Mouse (Mus musculus) midbrain, postnatal 0 days (tissue): ENCODE measurements around the gene Zmynd10. TPM values are rescaled to one million over a fixed set of nuclear protein-coding genes. Genes with fewer than 3 reads are reported as not detected.
A peak's percentile ranks its signal among the peaks of the same experiment; 100 is the strongest.

ENCODE experiments used
- ATAC-seq: fragments of 200-750 bp; cut with Nextera tagmentation; 2 replicates; pipeline ENCODE4 v1.8.0; 2017; ENCODE audit warnings: moderate number of reproducible peaks, mild to moderate bottlenecking, moderate TSS enrichment, moderate library complexity; ENCODE audit not compliant: low FRiP score
- DNase-seq: peaks from one replicate; pipeline ENCODE4 v3.0.0-alpha.2; 2015; ENCODE audit warnings: low spot score
- H3K27ac ChIP-seq: fragments of 300-500 bp; sonication (generic); 2 replicates; pipeline ENCODE4 v1.5.1; 2014; ENCODE audit warnings: low read depth, mild to moderate bottlenecking, low read length, mixed read lengths
- H3K27me3 ChIP-seq: fragments of 300-500 bp; sonication (generic); 2 replicates; pipeline ENCODE4 v1.6.1; 2014; ENCODE audit warnings: low read length, control low read depth, mixed read lengths; ENCODE audit not compliant: insufficient read depth
- H3K36me3 ChIP-seq: fragments of 300-500 bp; sonication (generic); 2 replicates; pipeline ENCODE4 v1.6.1; 2014; ENCODE audit warnings: low read length, control low read depth, mixed read lengths; ENCODE audit not compliant: insufficient read depth
- H3K4me1 ChIP-seq: fragments of 300-500 bp; sonication (generic); 2 replicates; pipeline ENCODE4 v1.6.1; 2014; ENCODE audit warnings: mild to moderate bottlenecking, control low read depth, antibody characterized with exemption, low read length, mixed read lengths; ENCODE audit not compliant: insufficient read depth
- H3K4me2 ChIP-seq: fragments of 300-500 bp; sonication (generic); 2 replicates; pipeline ENCODE4 v1.6.1; 2014; ENCODE audit warnings: low read depth, mild to moderate bottlenecking, low read length, mixed read lengths; ENCODE audit not compliant: poor library complexity, severe bottlenecking
- H3K4me3 ChIP-seq: fragments of 300-500 bp; sonication (generic); 2 replicates; pipeline ENCODE4 v1.5.1; 2014; ENCODE audit warnings: low read depth, mild to moderate bottlenecking, low read length, moderate library complexity
- H3K9ac ChIP-seq: fragments of 300-500 bp; sonication (generic); replicated peaks from 2 replicates; pipeline ENCODE4 v1.6.1; 2014; ENCODE audit warnings: mild to moderate bottlenecking, low read length, moderate library complexity, mixed read lengths; ENCODE audit not compliant: poor library complexity, severe bottlenecking
- H3K9me3 ChIP-seq: fragments of 300-500 bp; sonication (generic); 2 replicates; pipeline ENCODE4 v1.6.1; 2016; ENCODE audit warnings: low read length, control low read depth
- CTCF ChIP-seq: IDR thresholded peaks from 2 replicates; pipeline ENCODE4 v1.5.1; 2016; ENCODE audit warnings: antibody characterized with exemption, mild to moderate bottlenecking
- whole genome bisulfite sequencing: fragments of 180-500 bp; shearing (Covaris S2); extraction: QIAGEN DNeasy Blood & Tissue Kit; methylation state at CpG from one replicate; pipeline ENCODE4 v1.1.7; 2014; 5-methylcytosine and 5-hydroxymethylcytosine counted together
- polyA plus RNA-seq: library from polyadenylated mRNA; unstranded; fragments of >200 nt; fragmentation: Nextera tagmentation; extraction: Ambion mirVana; gene quantifications from 2 replicates; pipeline ENCODE4 v1.2.1, GENCODE M21; 2015
- total RNA-seq: library from RNA; depleted of rRNA; stranded (reverse); fragments of >200 nt; gene quantifications from 2 replicates; pipeline ENCODE4 v1.2.3, GENCODE M21; 2014

Zmynd10 gene
- total and polyA plus RNA-seq, 2 experiments from 2014 or later: 3.3 to 4.9 TPM

DNA sequence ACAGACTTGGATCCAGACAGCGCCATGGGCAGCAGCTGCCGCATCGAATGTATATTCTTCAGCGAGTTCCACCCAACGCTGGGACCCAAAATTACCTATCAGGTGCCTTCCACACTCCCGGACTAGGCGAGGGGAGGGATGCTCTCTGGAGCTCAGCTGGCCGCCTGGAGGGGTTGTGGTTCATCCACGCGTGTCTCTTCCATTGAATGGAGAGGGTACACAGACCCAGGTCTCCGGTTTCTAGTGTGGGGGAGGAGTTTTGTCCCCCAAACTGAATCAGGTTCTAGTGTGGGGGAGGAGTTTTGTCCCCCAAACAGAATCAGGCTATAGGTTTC lies 4.8 kb upstream of the Zmynd10 start:
- ATAC-seq (peak; percentile 11; the same call in 1 of the 2 replicates), DNase-seq (no peak)
- Histone ChIP-seq H3K9ac (peak overlapping the region; percentile 58), H3K27me3 (no peaks in the 10 kb centered on the region), H3K9me3 (no peaks in the 10 kb centered on the region), H3K36me3 (peaks cover 42% of the 10 kb centered on the region), H3K4me2 (peak overlapping the region; percentile 79), H3K4me3 (peak overlapping the region; percentile 56), H3K4me1 (peaks cover 14% of the 10 kb centered on the region; the same call in 1 of the 2 replicates), H3K27ac (peak overlapping the region; percentile 67)
- no peak for TF ChIP-seq CTCF
- WGBS: 3% methylated on average over 11 of the region's 11 CpGs

DNA sequence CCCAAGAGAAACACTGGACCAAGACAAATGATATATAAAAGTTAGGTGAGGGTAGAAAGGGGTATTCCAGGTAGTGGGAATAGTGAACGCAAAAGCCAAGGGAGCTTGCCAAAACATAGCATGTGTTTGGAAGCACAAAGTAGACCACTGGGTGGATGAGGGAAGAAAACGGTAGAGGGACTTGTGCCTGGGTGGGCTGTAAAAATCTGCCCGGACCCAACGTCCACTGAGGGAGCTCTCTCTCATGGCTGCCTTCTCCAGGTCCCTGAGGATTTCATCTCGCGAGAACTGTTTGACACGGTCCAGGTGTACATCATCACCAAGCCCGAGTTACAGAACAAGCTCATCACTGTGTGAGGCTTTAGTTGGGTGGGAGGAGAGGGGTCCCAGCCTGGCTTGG lies 4.4 kb upstream of the Zmynd10 start:
- Histone ChIP-seq H3K27me3 (no peaks in the 10 kb centered on the region), H3K9me3 (no peaks in the 10 kb centered on the region), H3K36me3 (peaks cover 38% of the 10 kb centered on the region), H3K4me3 (peak overlapping the region; percentile 56), H3K4me2 (peak overlapping the region; percentile 79), H3K4me1 (peaks cover 18% of the 10 kb centered on the region; the same call in 1 of the 2 replicates), H3K9ac (peak overlapping the region; percentile 58), H3K27ac (no peak overlapping the region)
- ATAC-seq (no peak), DNase-seq (no peak)
- TF ChIP-seq CTCF: no peak
- 53% methylated on average over 8 of the region's 8 CpGs for WGBS

DNA sequence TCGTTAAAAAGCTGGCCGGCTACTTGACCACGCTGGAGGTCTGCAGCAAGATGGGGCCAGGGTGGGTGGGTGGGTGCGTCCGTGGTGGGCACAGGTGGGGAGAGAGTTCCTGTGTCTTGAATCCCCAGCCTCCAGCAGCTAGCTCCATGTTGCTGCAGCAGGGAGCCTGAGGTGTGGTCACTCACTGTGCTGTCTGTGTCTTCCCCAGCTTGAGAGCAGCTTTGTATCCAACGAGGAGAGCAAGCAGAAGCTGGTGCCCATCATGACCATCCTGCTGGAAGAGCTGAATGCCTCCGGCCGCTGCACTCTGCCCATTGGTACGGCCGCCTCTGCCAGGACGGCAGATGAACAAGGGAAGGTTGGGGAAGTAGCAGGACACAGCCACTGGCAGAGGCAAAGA lies 3.8 kb upstream of the Zmynd10 start:
- H3K4me1 ChIP-seq: peaks cover 19% of the 10 kb centered on the region; the same call in 1 of the 2 replicates
- no peaks in the 10 kb centered on the region for H3K27me3 ChIP-seq
- no peak for TF ChIP-seq CTCF
- no peaks in the 10 kb centered on the region for H3K9me3 ChIP-seq
- peaks cover 33% of the 10 kb centered on the region for H3K36me3 ChIP-seq
- no peak overlapping the region for H3K4me3 ChIP-seq
- no peak overlapping the region for H3K4me2 ChIP-seq
- 85% methylated on average over 11 of the region's 11 CpGs for WGBS
- ATAC-seq (no peak), DNase-seq (no peak)
- no peak overlapping the region for H3K27ac ChIP-seq
- H3K9ac ChIP-seq: no peak overlapping the region

DNA sequence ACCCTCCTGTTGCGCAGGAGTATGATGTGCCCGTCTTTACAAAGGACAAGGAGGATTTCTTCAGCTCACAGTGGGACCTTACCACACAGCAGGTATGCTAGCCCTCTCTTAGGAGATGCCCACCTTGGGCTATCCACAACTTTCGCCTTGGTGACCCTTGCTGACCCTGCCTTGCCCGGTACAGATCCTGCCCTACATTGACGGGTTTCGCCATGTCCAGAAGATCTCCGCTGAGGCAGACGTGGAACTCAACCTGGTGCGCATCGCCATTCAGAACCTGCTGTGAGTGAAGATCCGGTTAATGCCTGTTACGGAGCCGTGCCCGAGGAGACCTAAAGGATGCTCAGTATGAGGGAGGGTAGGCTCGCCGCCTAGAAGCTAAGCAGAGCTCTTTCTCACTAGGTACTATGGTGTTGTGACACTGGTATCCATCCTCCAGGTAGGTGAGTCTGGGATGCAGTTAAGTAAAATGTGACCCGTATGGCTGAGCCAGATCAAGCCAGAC lies 2.9 kb upstream of the Zmynd10 start:
- Histone ChIP-seq H3K36me3 (peaks cover 23% of the 10 kb centered on the region), H3K27me3 (no peaks in the 10 kb centered on the region), H3K9ac (no peak overlapping the region), H3K27ac (no peak overlapping the region), H3K4me2 (no peak overlapping the region), H3K4me1 (peaks cover 19% of the 10 kb centered on the region; the same call in 1 of the 2 replicates), H3K4me3 (no peak overlapping the region), H3K9me3 (no peaks in the 10 kb centered on the region)
- DNase-seq: no peak
- WGBS: 94% methylated on average over 17 of the region's 17 CpGs
- TF ChIP-seq CTCF: no peak
- no peak for ATAC-seq

DNA sequence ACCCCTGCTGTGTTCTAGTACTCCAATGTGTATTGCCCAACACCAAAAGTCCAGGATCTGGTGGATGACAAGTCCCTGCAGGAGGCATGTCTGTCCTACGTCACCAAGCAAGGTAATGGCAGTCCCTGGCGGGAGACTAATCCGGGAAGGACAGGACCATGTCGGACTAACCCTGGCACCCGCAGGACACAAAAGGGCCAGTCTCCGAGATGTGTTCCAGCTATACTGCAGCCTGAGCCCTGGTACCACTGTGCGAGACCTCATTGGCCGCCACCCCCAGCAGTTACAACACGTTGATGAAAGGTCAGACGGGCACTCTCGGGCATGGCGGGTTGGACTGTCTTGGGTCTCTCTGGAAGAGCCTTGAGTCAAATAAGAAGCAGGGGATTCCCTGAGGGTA lies 2.4 kb upstream of the Zmynd10 start:
- no peak overlapping the region for H3K4me2 ChIP-seq
- ATAC-seq: no peak
- no peak overlapping the region for H3K4me3 ChIP-seq
- no peak for TF ChIP-seq CTCF
- H3K27me3 ChIP-seq: no peaks in the 10 kb centered on the region
- DNase-seq: no peak
- 93% methylated on average over 12 of the region's 12 CpGs for WGBS
- H3K36me3 ChIP-seq: peaks cover 18% of the 10 kb centered on the region
- H3K9ac ChIP-seq: no peak overlapping the region
- H3K27ac ChIP-seq: no peak overlapping the region
- H3K4me1 ChIP-seq: peaks cover 19% of the 10 kb centered on the region; the same call in 1 of the 2 replicates
- H3K9me3 ChIP-seq: no peaks in the 10 kb centered on the region

DNA sequence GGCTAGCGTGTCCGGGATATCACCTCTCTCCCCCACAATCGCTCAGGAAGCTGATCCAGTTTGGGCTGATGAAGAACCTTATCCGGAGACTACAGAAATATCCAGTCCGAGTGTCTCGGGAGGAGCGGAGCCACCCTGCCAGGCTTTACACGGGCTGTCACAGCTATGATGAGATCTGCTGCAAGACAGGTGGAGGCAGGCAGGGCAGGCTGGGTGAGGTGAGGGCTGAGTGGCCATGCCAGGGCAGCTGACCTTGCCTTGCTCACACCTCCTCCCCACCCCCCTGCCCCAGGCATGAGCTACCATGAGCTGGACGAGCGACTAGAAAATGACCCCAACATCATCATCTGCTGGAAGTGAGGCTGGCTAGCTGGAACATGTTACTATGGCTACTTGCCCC lies 1.9 kb upstream of the Zmynd10 start:
- peaks cover 19% of the 10 kb centered on the region; the same call in 1 of the 2 replicates for H3K4me1 ChIP-seq
- H3K9ac ChIP-seq: no peak overlapping the region
- H3K4me3 ChIP-seq: no peak overlapping the region
- H3K27me3 ChIP-seq: peaks cover 4% of the 10 kb centered on the region; the same call in 1 of the 2 replicates
- DNase-seq (no peak), ATAC-seq (no peak)
- H3K27ac ChIP-seq: no peak overlapping the region
- no peaks in the 10 kb centered on the region for H3K9me3 ChIP-seq
- peaks cover 14% of the 10 kb centered on the region for H3K36me3 ChIP-seq
- 89% methylated on average over 10 of the region's 10 CpGs for WGBS
- no peak for TF ChIP-seq CTCF
- H3K4me2 ChIP-seq: no peak overlapping the region
